Mouse (Mus musculus) G1E-ER4 (cell line): ENCODE data around the gene Wdr37. TPM values are rescaled to one million over a fixed set of nuclear protein-coding genes. Genes with fewer than 3 reads are reported as not detected.

Experiments
- GATA1 ChIP-seq: IDR thresholded peaks from one replicate; pipeline ENCODE4 v1.8.0; 2012; ENCODE audit warnings: low read length, inconsistent platforms
- polyA plus RNA-seq: library from polyadenylated mRNA; stranded (reverse); fragments of >175 nt; gene quantifications from 2 replicates; pipeline ENCODE4 v1.2.3, GENCODE M21; 2012

The Wdr37 gene
- 1.5 and 13.0 TPM in 2 replicates for polyA plus RNA-seq

DNA sequence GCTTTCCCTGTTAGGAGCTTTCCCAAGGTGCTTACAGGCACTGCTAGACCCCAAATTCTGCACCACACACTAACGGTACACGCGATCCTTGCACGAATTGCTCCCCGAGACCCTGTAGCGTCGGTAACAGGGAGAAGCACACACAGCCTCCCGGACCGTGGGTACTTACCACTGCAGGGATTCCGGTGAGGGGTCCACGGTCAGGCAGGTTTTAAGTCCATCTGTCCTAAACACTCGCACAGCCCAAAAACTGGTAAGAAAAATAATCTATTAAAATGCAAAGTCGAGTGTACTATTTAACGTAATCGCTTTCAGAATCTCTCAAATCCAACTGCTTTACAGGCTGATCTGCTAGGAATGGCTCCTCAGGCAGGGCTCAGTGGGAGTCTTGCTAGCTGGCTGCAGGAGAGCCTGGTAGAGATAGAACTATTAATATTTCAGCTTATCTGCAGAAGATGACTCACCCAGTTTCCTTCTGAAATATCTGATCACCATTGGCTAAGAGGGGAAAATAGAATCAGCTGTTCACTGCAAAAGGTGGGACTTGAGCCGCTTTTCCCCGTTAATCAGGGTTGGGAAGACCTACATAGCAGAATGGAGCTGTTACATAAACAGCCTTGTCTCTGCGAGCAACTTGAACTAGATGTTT lies at the start of gene Wdr37:
TSS of gene Wdr37 (minus strand) at position 596 of the 649 bp plus-strand sequence.
- TF ChIP-seq GATA1: peak; percentile 80

DNA sequence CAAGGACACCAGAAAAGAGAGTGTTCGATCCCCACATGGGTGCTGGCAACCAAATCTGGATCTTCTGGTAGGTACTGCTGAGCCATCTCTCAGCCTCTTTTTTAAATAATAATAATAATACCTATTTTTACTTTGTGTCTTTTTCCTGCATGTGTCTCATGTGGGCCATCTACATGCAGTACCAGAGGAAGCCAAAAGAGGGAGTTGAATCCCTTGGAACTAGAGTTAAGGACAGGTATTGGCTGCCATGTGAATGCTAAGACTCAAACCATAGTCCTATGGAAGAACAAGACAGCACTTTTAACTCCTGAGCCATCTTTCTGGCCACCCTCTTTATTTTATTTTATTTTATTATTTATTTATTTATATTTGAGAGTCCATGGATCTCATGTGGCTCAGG lies 16.9 kb upstream of the Wdr37 start:
- TF ChIP-seq GATA1: no peak

DNA sequence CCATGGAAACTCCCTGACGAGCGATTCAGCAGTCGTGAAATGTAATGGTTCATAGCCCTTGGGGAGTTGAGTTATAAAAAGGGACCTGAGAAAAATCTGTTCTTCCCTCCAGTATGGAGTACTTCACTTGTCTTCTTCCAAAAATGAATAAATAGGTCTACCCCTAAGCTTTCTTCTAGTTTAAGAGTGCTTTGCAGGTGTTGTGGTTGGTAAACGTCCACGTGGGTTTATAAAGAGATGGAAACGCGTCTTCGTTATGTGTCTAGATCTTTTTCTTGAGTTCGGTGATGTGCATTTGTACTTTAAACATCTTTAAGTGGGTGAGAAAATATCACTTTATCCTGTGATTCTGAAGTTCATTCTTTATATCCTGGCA lies 14.5 kb upstream of the Wdr37 start:
- TF ChIP-seq GATA1: no peak

DNA sequence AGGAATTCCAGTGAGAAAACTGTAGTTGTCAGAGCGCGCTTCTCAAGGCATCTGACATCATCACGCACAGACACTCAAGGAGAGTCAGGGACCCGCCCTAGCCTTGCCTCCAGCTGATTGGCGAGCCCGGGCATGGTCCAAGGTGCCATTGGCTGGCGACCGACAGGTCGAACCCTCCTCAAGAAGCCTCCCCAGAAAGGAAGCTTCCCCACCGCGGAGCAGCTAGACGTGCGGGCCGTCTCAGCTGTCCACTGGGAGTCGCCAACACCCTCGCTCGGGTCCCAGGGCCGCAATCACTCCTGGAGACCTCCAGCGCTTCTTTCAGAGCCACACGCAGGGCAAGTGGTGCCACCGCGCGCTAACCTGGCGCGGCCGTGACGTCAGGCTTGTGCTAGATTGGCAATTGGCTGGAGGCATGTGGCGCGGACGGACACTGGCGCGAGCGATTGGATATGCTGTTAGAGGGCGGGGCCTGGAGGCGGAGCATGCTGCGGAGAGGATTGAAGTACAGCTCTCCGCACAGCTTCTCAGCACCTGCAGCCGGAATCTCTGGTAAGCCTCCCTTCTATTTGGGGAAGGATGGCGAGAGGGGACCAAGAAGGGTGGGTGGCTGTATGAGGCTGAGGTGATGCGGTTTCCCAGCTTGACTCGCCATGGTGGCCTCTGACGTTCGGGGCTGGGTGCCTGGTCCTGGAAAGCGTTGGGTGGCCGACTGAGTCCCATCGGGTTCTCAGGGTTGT lies 13.9 kb upstream of the Wdr37 start, which contains the start of gene Idi1:
TSS of gene Idi1 (plus strand) at position 57 of the 740 bp plus-strand sequence.
- no peak for TF ChIP-seq GATA1

DNA sequence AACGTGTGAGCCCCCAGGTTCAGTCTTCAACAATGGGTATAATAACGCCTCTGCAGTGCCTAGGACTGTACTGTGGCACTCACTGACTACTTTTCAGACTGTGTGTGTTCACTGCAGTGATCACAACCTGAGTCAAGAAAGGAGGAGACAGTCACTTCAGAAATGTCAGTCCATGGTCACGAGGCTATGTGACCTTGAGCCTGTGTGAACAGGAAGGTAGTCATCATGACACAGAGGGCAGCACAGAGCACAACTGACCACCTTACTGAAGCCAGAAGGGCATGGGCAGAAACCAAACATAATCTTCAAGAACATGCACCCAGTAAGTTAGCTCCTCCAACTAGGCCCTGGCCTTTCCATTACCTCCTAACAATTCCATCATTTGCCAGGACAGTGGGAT lies 9.9 kb upstream of the Wdr37 start:
- TF ChIP-seq GATA1: no peak

DNA sequence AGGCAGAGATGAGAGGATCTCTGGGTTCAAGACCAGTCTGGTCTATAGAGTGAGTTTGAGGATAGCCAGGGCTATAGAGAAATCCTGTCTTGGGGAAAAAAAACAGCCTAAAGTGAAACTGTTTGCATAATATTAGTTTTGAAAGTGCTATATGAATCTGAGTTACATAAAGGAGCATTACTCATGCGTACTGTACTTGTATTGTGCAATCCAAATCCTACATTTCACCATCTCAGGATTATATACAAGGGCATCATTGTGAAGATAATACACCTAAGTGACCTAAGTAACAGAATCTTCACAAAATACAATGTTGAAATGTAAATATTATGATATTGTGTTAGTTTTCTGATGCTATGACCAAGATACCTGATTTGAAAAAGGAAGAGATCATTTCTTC lies 2.1 kb upstream of the Wdr37 start:
- no peak for TF ChIP-seq GATA1

DNA sequence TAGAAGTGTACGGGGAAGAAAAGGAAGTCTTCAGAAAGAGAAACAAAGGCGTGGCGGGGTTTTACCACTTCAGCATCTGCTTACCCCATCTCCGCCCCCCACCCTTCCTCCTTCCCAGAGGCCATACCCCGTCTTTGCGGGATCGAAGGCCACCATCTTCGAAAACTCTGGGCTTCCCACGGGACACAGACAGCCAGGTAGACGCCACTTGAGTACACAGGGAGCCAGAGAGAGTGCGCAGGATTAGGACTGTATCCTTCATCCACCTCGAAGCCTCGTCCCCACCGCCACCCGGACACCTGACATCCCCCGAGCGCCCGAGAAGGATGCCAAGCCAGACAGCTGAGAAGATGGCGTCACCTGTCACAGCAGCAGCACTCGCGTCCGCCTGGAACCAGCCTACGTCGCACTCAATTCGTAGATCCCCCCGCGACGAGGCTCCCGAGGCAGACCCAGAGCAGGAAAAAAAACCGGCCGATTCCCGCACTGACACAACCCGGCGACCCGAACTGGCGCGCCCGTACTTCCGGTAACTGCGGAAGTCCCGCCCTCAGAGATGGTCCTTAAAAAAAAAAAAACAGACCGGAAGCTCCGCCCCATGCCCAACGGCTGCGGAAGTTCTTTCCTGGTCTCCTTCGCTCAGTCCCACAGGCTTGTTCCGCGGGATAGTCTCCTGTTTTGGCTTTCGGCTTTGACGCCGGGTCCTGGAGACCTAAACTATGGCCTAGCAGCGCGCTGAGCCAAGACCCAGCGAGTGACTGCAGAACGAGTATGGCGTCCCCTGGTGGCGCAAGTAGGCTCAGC lies 997 bp downstream of the Wdr37 start:
- no peak for TF ChIP-seq GATA1

DNA sequence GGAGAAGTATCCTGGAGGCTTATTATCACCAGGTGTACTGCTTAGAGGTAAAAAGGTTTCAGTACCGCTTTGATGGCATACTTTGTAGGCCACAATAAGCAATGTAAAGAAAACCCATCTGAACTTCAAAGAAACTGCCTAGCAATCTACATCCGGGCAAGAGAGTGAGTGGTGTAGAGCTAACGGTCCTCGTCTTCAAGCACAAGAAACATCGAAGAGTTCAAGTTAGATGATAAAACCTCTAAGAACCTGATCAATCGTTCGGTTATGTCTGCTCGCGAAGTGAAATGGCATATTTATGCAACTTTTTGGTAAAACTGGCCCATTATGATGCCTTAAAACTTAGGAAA lies 1.6 kb downstream of the Wdr37 start:
- no peak for TF ChIP-seq GATA1

DNA sequence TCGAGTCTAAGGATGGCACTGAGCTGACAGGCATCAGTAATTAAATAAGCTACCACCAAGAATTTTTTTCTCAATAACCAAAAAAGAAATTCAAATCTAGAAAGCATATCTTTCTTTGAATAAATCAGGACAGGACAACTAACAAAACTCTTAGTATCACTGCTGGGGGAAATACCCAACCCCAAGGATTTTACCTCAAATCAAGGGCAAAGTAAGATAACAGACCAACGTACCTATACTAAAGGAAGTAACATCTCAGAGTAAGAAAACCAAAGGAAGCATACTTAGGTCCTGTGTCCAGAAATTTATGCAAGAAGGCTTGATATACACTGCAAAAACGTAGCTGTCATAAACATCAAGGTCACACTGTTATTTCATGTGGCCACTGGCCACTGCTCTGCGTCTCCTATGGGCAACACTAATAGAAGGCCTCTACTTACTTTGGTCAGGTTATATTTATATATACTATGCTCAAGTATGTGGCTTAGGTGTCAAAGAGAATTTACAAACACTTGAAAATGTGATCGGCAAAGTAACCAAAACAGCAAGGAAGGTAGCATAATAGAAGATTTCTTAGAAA lies 2.0 kb downstream of the Wdr37 start:
- no peak for TF ChIP-seq GATA1

DNA sequence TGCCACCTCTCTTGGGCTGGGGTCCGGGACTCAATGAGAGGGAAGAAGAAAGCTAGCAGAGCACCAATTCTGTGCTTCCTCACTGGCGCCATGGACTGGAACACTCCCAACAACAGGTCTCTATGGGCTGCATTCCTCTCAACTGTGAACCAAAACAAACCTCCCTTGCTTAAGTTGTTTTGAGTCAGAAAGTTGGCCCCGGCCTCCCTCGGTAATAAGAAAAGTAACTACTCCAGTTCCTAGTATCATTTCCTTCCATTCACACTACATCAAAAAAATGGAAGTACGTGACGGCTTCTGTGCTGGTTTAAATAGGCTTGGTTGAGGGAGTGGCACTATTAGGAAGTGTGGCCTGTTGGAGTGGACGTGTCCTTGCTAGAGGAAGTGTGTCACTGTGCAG lies 5.1 kb downstream of the Wdr37 start:
- TF ChIP-seq GATA1: no peak

DNA sequence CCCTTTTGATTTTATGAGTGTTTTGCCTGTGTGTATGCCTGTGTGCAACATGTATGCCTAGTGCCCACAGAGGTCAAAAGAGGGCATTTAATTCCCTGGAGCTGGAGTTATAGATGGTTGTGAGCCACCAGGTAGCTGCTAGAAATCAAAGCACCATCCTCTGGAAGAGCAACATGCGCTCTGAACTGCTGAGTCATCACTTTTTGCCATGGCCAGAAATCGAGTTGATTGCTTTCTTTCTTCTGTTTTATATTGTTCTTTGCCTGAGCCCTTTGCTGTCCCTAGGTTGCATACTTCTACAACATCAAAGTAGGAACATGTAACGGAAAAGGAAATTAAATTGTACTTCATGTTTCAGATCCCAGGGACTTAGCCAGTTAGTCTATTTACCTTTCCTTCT lies 6.7 kb downstream of the Wdr37 start:
- no peak for TF ChIP-seq GATA1

DNA sequence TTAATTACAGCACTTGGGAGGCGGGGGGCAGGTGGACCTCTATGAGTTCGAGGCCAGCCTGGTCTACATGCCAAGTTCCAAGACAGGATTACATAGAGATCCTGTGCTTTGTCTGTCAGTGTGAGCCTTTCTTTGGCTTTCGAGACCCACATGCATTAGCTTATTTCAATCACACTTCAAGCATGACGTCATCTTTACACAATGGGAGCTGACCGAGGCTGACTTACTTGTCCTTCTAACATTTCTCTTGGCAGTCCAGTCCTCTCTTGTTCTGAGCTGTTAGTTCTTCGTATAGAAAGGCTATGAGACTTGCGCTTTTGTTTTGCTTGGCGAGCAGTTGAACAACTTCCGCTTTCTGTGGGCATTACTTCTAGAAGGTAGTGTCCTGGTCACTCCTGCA lies 10.8 kb downstream of the Wdr37 start:
- no peak for TF ChIP-seq GATA1

DNA sequence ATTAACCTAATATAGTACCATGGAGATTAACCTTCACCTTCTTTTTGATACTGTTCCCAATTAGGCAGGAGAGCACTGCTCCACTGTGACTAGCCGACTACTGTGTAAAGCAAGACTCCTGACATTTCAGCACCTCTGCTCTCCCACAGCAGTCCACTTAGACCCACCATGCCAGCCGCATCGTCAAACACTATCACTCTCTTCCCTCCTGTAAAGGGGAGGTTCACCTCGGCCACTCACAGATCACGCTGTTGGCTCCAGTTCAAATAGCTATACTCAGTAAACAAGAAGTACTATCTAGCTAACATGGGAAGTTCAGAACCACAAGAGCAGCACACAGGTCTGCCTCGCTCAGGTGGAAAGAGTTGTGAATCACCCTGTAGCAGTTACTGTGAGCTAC lies 13.3 kb downstream of the Wdr37 start:
- TF ChIP-seq GATA1: no peak

DNA sequence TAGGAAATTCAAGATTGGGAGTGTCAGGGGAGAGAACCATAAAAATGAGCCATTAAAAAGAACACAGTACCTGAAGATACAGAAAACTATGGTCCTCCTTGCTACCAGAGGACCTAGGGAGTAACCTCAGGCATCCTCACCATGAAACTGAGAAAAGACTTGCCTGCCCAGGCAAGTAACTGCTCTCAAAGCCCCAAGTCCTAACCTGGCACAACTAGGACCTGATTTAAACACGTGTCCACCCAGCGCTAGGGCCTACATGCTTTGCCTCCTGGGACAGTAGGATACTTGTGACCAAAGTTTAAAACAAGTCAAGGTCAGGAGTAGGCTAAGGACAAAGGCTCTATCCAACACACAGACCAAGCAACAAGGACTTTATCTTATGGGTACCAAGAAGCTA lies 16.9 kb downstream of the Wdr37 start:
- no peak for TF ChIP-seq GATA1

DNA sequence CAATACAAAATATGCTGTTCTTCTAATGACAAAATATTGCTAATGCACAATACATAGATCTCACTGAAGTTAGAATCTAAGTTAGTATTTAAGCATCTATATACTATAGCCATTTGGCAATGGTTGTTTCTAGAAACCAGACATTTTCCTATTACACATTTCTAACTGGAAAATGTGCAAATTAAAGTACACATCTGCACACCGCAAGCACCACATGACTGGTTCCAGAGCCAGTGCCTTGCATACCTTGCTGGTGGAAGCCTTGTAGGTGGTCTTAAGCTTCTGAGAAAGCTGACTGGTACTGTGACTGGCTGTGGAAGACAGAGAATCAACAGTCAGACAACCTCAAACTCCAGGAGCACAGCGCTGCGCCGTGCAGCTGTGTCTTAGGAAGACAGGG lies 18.3 kb downstream of the Wdr37 start:
- no peak for TF ChIP-seq GATA1

DNA sequence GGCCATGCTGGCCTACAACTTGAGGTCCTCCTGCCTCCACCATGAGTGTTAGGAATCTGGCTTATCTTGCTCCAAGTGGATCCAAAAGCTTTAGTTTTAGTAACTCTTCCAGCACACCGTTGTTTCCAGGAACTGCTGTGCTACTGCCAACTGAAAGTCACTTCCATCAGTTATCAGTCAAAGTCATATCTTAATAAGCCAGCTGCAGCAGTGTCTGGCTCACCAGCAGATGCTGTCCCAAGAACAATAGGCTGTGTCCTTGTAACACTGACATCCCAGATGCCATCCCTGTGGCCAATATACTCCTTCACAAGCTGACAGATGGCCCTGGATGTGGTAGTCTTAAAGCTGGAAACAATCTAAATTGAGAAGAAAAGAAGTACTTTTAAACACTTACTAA lies 22.4 kb downstream of the Wdr37 start:
- peak; percentile 46 for TF ChIP-seq GATA1

DNA sequence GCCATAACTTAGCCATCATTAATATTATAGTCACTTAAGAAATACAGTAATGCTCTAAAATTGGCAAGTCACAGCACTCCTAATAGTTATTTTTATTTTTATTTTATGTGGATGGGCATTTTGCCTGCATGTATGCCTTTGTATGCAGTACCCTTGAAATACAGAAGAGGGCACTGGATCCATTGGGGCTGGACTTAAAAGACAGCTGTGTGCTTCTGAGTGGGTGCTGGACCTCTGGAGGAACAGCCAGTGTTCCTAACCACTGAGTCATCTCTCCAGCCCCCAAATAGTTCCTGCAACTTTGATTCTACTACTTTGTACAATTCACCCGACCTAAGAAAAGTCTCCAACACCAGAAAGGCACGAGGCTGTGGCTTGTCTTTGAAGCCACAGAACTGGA lies 24.0 kb downstream of the Wdr37 start:
- no peak for TF ChIP-seq GATA1
